Mouse (Mus musculus) CH12.LX (cell line): Measurements from ENCODE around the gene Gm853. TPM values are rescaled to one million over a fixed set of nuclear protein-coding genes. Genes with fewer than 3 reads are reported as not detected.

Source experiments
- DNase-seq: peaks from one replicate; pipeline ENCODE4 v3.0.0-alpha.2; 2013; ENCODE audit errors: extremely low read depth
- H3K27ac ChIP-seq: 2 replicates; pipeline ENCODE4 v1.5.1; 2012; ENCODE audit warnings: low read depth, mild to moderate bottlenecking, control low read depth, moderate library complexity; ENCODE audit not compliant: insufficient read depth
- H3K27me3 ChIP-seq: replicated peaks from 2 replicates; pipeline ENCODE3; 2012; ENCODE audit warnings: inconsistent platforms
- H3K36me3 ChIP-seq, 2 experiments: replicated peaks in 1 of 2; 2 replicates each; pipeline versions ENCODE3 to v1.6.1; 2012; ENCODE audit warnings: inconsistent platforms in 1 of 2, low read length in 1 of 2, mild to moderate bottlenecking in 1 of 2, mixed read lengths in 1 of 2, moderate library complexity in 1 of 2; ENCODE audit not compliant: control insufficient read depth in 1 of 2, insufficient read depth in 1 of 2
- H3K4me1 ChIP-seq, 2 experiments: 2 replicates each; pipeline ENCODE4 v1.6.1; 2012; ENCODE audit warnings: inconsistent platforms in 1 of 2, moderate library complexity in 1 of 2; ENCODE audit not compliant: insufficient read depth in 2 of 2, control insufficient read depth in 1 of 2
- H3K4me2 ChIP-seq: 2 replicates; pipeline ENCODE4 v1.6.1; 2012; ENCODE audit warnings: low read depth, mild to moderate bottlenecking, control low read depth; ENCODE audit not compliant: poor library complexity, insufficient read depth, severe bottlenecking
- H3K4me3 ChIP-seq, 3 experiments: fragments of 150-350 bp in 1 of 3; sonication (generic) in 1 of 3; replicated peaks in 1 of 3; 2 replicates each; pipeline versions ENCODE3 to v1.5.1; 2011 to 2012; ENCODE audit warnings: low read depth in 2 of 3, low read length in 2 of 3, mild to moderate bottlenecking in 2 of 3, moderate library complexity in 2 of 3, control low read depth in 1 of 3, improper control_type of control experiment in 1 of 3, inconsistent platforms in 1 of 3, mixed read lengths in 1 of 3; ENCODE audit not compliant: poor library complexity in 1 of 3
- H3K79me2 ChIP-seq: replicated peaks from 2 replicates; pipeline ENCODE4 v1.6.1; 2012; ENCODE audit warnings: mild to moderate bottlenecking, moderate library complexity; ENCODE audit not compliant: control insufficient read depth, poor library complexity, insufficient read depth, severe bottlenecking; ENCODE audit errors: extremely low read depth
- H3K9ac ChIP-seq: 2 replicates; pipeline ENCODE4 v1.6.1; 2012; ENCODE audit warnings: low read depth, mild to moderate bottlenecking, control low read depth, moderate library complexity; ENCODE audit not compliant: insufficient read depth
- H3K9me3 ChIP-seq: replicated peaks from 2 replicates; pipeline ENCODE3; 2012; ENCODE audit warnings: low read length, inconsistent platforms, mixed read lengths
- BHLHE40 ChIP-seq: IDR thresholded peaks from 2 replicates; pipeline ENCODE4 v1.6.1; 2011; ENCODE audit warnings: mild to moderate bottlenecking, low read depth, low read length, improper control_type of control experiment
- CHD1 ChIP-seq: IDR thresholded peaks from 2 replicates; pipeline ENCODE4 v1.6.1; 2012; ENCODE audit warnings: low read depth, low read length, improper control_type of control experiment, inconsistent platforms
- CHD2 ChIP-seq: IDR thresholded peaks from 2 replicates; pipeline ENCODE4 v1.6.1; 2011; ENCODE audit warnings: low read length, improper control_type of control experiment
- CTCF ChIP-seq, 2 experiments: IDR thresholded peaks in 1 of 2; conservative IDR thresholded peaks in 1 of 2; 2 replicates each; pipeline ENCODE4 v1.5.1; 2011 to 2012; ENCODE audit warnings: low read depth in 2 of 2, low read length in 2 of 2, improper control_type of control experiment in 1 of 2, inconsistent platforms in 1 of 2, mild to moderate bottlenecking in 1 of 2, moderate library complexity in 1 of 2
- E2F4 ChIP-seq: IDR thresholded peaks from 2 replicates; pipeline ENCODE4 v1.6.1; 2011; ENCODE audit warnings: low read depth, low read length, improper control_type of control experiment; ENCODE audit not compliant: insufficient replicate concordance
- ELF1 ChIP-seq: IDR thresholded peaks from 2 replicates; pipeline ENCODE4 v1.6.1; 2014; ENCODE audit warnings: low read depth, mild to moderate bottlenecking, inconsistent platforms, low read length, improper control_type of control experiment
- EP300 ChIP-seq: IDR thresholded peaks from 2 replicates; pipeline ENCODE4 v1.6.1; 2011; ENCODE audit warnings: low read length, improper control_type of control experiment
- ETS1 ChIP-seq: conservative IDR thresholded peaks from 2 replicates; pipeline ENCODE4 v1.6.1; 2012; ENCODE audit warnings: low read depth, mild to moderate bottlenecking, inconsistent platforms, low read length, improper control_type of control experiment, moderate library complexity
- HCFC1 ChIP-seq: IDR thresholded peaks from 2 replicates; pipeline ENCODE4 v1.6.1; 2012; ENCODE audit warnings: low read depth, mild to moderate bottlenecking, inconsistent platforms, low read length, improper control_type of control experiment
- KAT2A ChIP-seq: IDR thresholded peaks from 2 replicates; pipeline ENCODE4 v1.6.1; 2012; ENCODE audit warnings: low read length, improper control_type of control experiment, inconsistent platforms; ENCODE audit not compliant: insufficient replicate concordance
- MAX ChIP-seq: IDR thresholded peaks from 2 replicates; pipeline ENCODE4 v1.6.1; 2011; ENCODE audit warnings: low read length, improper control_type of control experiment
- MAZ ChIP-seq: IDR thresholded peaks from 2 replicates; pipeline ENCODE4 v1.6.1; 2012; ENCODE audit warnings: low read depth, mild to moderate bottlenecking, inconsistent platforms, low read length, improper control_type of control experiment, moderate library complexity
- MEF2A ChIP-seq: IDR thresholded peaks from 2 replicates; pipeline ENCODE4 v1.6.1; 2014; ENCODE audit warnings: low read depth, mild to moderate bottlenecking, inconsistent platforms, low read length, improper control_type of control experiment, borderline replicate concordance
- MXI1 ChIP-seq: IDR thresholded peaks from 2 replicates; pipeline ENCODE4 v1.6.1; 2011; ENCODE audit warnings: mild to moderate bottlenecking, low read depth, low read length, improper control_type of control experiment
- MYC ChIP-seq: IDR thresholded peaks from 2 replicates; pipeline ENCODE4 v1.6.1; 2011; ENCODE audit warnings: low read depth, mild to moderate bottlenecking, improper control_type of control experiment, low read length
- NELFE ChIP-seq: IDR thresholded peaks from 2 replicates; pipeline ENCODE4 v1.6.1; 2011; ENCODE audit warnings: low read depth, low read length, improper control_type of control experiment
- NRF1 ChIP-seq: IDR thresholded peaks from 2 replicates; pipeline ENCODE4 v1.6.1; 2014; ENCODE audit warnings: low read depth, mild to moderate bottlenecking, inconsistent platforms, low read length, improper control_type of control experiment, moderate library complexity
- POLR2A ChIP-seq: IDR thresholded peaks from 2 replicates; pipeline ENCODE4 v1.6.1; 2011; ENCODE audit warnings: low read depth, mild to moderate bottlenecking, improper control_type of control experiment, low read length
- POLR2AphosphoS2 ChIP-seq: IDR thresholded peaks from 2 replicates; pipeline ENCODE4 v1.6.1; 2011; ENCODE audit warnings: low read depth, low read length, improper control_type of control experiment
- RAD21 ChIP-seq: IDR thresholded peaks from 2 replicates; pipeline ENCODE4 v1.6.1; 2011; ENCODE audit warnings: low read depth, mild to moderate bottlenecking, low read length, improper control_type of control experiment, moderate library complexity
- RCOR1 ChIP-seq: conservative IDR thresholded peaks from 2 replicates; pipeline ENCODE4 v1.6.1; 2012; ENCODE audit warnings: low read depth, mild to moderate bottlenecking, inconsistent platforms, low read length, improper control_type of control experiment
- SIN3A ChIP-seq: IDR thresholded peaks from 2 replicates; pipeline ENCODE4 v1.6.1; 2012; ENCODE audit warnings: low read length, improper control_type of control experiment, inconsistent platforms
- SMC3 ChIP-seq: IDR thresholded peaks from 2 replicates; pipeline ENCODE4 v1.6.1; 2011; ENCODE audit warnings: low read depth, low read length, improper control_type of control experiment
- USF1 ChIP-seq: IDR thresholded peaks from 2 replicates; pipeline ENCODE4 v1.6.1; 2014; ENCODE audit warnings: low read depth, mild to moderate bottlenecking, inconsistent platforms, low read length, improper control_type of control experiment
- USF2 ChIP-seq: conservative IDR thresholded peaks from 2 replicates; pipeline ENCODE4 v1.6.1; 2011; ENCODE audit warnings: low read depth, low read length, improper control_type of control experiment
- ZC3H11A ChIP-seq: IDR thresholded peaks from 2 replicates; pipeline ENCODE4 v1.6.1; 2012; ENCODE audit warnings: low read depth, mild to moderate bottlenecking, inconsistent platforms, low read length, improper control_type of control experiment
- ZMIZ1 ChIP-seq: IDR thresholded peaks from 2 replicates; pipeline ENCODE4 v1.6.1; 2012; ENCODE audit warnings: low read depth, mild to moderate bottlenecking, inconsistent platforms, low read length, improper control_type of control experiment
- dilution Hi-C: fragments of 300-500 bp; cut with MboI; formaldehyde crosslinking; loops from 2 replicates; pipeline ENCODE4 v1.14.3; 2020; ENCODE audit warnings: low sequenced_read_pairs; ENCODE audit not compliant: extremely low pct_unique_long_range_greater_than_20kb, extremely low pct_ligation_motif_present
- in situ Hi-C: fragments of 300-500 bp; cut with MboI; formaldehyde crosslinking; loops from 3 replicates; pipeline ENCODE4 v1.14.3; 2019; ENCODE audit warnings: low sequenced_read_pairs, low pct_ligation_motif_present, low pct_unique_long_range_greater_than_20kb, mixed read lengths
- polyA plus RNA-seq: library from polyadenylated mRNA; unstranded; fragments of >175 nt; gene quantifications from 2 replicates; pipeline ENCODE4 v1.2.1, GENCODE M21; 2012; ENCODE audit warnings: low read depth; ENCODE audit not compliant: insufficient read length
- total RNA-seq, 2 experiments: library from RNA; depleted of rRNA; stranded (reverse); fragments of 300-350 nt in 1 of 2; fragments of >200 nt in 1 of 2; gene quantifications; 2 replicates each; pipeline ENCODE4 v1.2.3; 2012 to 2014

Gene Gm853
- total and polyA plus RNA-seq, 3 experiments: not detected

GRCm38 (mm10) chr4:130251763-130252162, 29.6 kb upstream of the Gm853 start:
- TF ChIP-seq HCFC1: no peak
- peak; percentile 57 for TF ChIP-seq MAX
- no peak for TF ChIP-seq KAT2A
- TF ChIP-seq CHD2: peak; percentile 66
- peak; percentile 76 for TF ChIP-seq BHLHE40
- TF ChIP-seq MXI1: peak; percentile 60; the same call in 1 of the 2 replicates
- TF ChIP-seq EP300: no peak
- no peak for TF ChIP-seq ZMIZ1
- TF ChIP-seq POLR2A: no peak
- no peak for TF ChIP-seq USF1
- TF ChIP-seq MAZ: no peak
- in situ Hi-C loops: no loop called here
- peaks cover 10 to 23% of the 10 kb centered on the region in 2 experiments for H3K4me1 ChIP-seq
- no peak overlapping the region for H3K27ac ChIP-seq
- dilution Hi-C loops: no loop called here
- no peak overlapping the region for H3K9ac ChIP-seq
- no peaks in the 10 kb centered on the region for H3K79me2 ChIP-seq
- no peaks in the 10 kb centered on the region for H3K36me3 ChIP-seq
- no peak overlapping the region for H3K4me3 ChIP-seq
- H3K27me3 ChIP-seq: peaks cover 49% of the 10 kb centered on the region
- DNase-seq: peak; percentile 42
- H3K4me2 ChIP-seq: peak overlapping the region; percentile 7; the same call in 1 of the 2 replicates
- no peaks in the 10 kb centered on the region for H3K9me3 ChIP-seq

GRCm38 (mm10) chr4:130251172-130251705, 29.0 kb upstream of the Gm853 start:
- Histone ChIP-seq H3K4me2 (peak overlapping the region; percentile 7; the same call in 1 of the 2 replicates), H3K9me3 (no peaks in the 10 kb centered on the region), H3K36me3 (no peaks in the 10 kb centered on the region), H3K9ac (no peak overlapping the region), H3K4me3 (peak overlapping the region in 2 of 3 experiments; percentile 19 to 20), H3K79me2 (no peaks in the 10 kb centered on the region), H3K4me1 (peaks cover 10 to 23% of the 10 kb centered on the region in 2 experiments), H3K27me3 (peaks cover 51% of the 10 kb centered on the region), H3K27ac (no peak overlapping the region)
- in situ Hi-C loops (no loop called here), dilution Hi-C loops (no loop called here)
- peak; percentile 52 for DNase-seq
- TF ChIP-seq MEF2A: no peak
- TF ChIP-seq E2F4: no peak
- peak in 1 of 2 experiments; percentile 52; a peak in 2 of 4 replicates for TF ChIP-seq CTCF (conservative IDR thresholded peaks at IDR 0.05 in 1 of 2, IDR thresholded peaks at IDR 0.05 in 1 of 2; ENCODE audit: low read depth in 2 of 2, low read length in 2 of 2)
- TF ChIP-seq ELF1: peak; percentile 59; the same call in 1 of the 2 replicates
- TF ChIP-seq ZC3H11A: no peak
- peak; percentile 47 for TF ChIP-seq HCFC1
- TF ChIP-seq MAX: no peak
- no peak for TF ChIP-seq USF1
- no peak for TF ChIP-seq SIN3A
- no peak for TF ChIP-seq POLR2A
- no peak for TF ChIP-seq POLR2AphosphoS2
- TF ChIP-seq ZMIZ1: no peak
- no peak for TF ChIP-seq MXI1
- TF ChIP-seq CHD2: peak; percentile 45; the same call in 1 of the 2 replicates
- no peak for TF ChIP-seq USF2
- no peak for TF ChIP-seq RCOR1
- TF ChIP-seq BHLHE40: no peak
- no peak for TF ChIP-seq ETS1
- TF ChIP-seq SMC3: 0 out of 2 replicates have a peak, but pooled peaks have one; percentile 3
- TF ChIP-seq EP300: no peak
- TF ChIP-seq CHD1: no peak
- TF ChIP-seq NRF1: no peak
- peak; percentile 24 for TF ChIP-seq RAD21
- no peak for TF ChIP-seq MYC
- TF ChIP-seq KAT2A: no peak
- no peak for TF ChIP-seq NELFE
